Mouse (Mus musculus): Measurements from ENCODE around the gene Ptpn14. TPM values are rescaled to one million over a fixed set of nuclear protein-coding genes. Genes with fewer than 3 reads are reported as not detected.

Gene Ptpn14
- polyA plus RNA-seq, 1 experiment from 2014 or later: 11.0 TPM

DNA sequence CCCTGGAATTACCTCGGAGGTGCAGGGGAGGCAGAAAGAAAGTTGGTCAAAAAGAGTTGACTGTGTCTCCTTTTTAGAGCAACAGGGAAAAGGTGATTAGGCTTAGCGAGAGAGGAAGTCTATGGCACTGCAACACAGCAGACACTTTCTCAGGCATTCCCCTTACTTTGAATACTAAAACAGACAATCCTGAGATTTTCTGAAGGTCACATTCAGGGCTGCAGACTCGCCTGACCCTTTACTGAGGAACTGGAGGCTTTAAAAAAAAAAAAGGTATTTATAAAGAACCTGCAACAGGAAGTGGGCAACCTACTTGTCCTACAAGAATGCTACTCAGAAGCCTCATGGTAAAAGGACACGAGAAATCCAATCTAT lies 189.0 kb downstream of the Ptpn14 start:
- H3K4me1 ChIP-seq (ENCODE audit: control insufficient read depth in 2 of 2, insufficient read depth in 2 of 2, low read length in 2 of 2): peaks cover 31 to 81% of the 10 kb centered on the region in 2 experiments
- H3K27ac ChIP-seq (replicated peaks in 1 of 2; ENCODE audit: control insufficient read depth in 1 of 2, insufficient read depth in 1 of 2, low read depth in 2 of 2, low read length in 2 of 2): peak overlapping the region; percentile 56 to 78
- H3K36me3 ChIP-seq (ENCODE audit: control insufficient read depth, insufficient read depth, low read length): peaks cover 16% of the 10 kb centered on the region
- H3K4me2 ChIP-seq (ENCODE audit: low read length): peak overlapping the region; percentile 1
- no peak overlapping the region for H3K4me3 ChIP-seq (ENCODE audit: control insufficient read depth in 1 of 2, insufficient read depth in 1 of 2, low read depth in 1 of 2, low read length in 2 of 2)
- ATAC-seq (ENCODE audit: insufficient number of reproducible peaks, insufficient read depth, low FRiP score, low read depth): no peak
- H3K9ac ChIP-seq (ENCODE audit: low read length): peak overlapping the region; percentile 12
- H3K9me3 ChIP-seq (ENCODE audit: control insufficient read depth, low read length): no peaks in the 10 kb centered on the region
- no peaks in the 10 kb centered on the region for H3K27me3 ChIP-seq (ENCODE audit: control insufficient read depth, insufficient read depth, low read length)
- 42% methylated on average over 4 of the region's 4 CpGs for WGBS

DNA sequence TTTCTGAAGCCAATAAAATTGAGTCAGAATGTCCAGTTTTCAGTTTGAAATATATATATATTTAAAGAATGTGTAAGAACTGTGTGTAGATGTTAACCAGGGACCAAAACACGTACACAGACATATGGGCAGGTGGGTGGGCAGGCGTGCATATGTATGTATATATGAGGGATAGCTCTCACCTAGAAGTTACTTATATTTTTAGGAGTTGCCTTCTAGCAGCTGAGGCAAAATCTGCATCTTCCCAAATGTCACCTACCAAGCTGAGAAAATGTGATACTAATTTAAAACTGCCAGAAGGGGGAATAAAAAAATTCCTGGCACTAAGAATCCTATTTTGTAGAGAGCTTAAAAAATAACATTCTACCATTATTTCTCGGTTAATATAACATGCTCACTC lies 191.7 kb downstream of the Ptpn14 start:
- no peak for ATAC-seq (ENCODE audit: insufficient number of reproducible peaks, insufficient read depth, low FRiP score, low read depth)
- 84% methylated on average over 3 of the region's 3 CpGs for WGBS
- peaks cover 26 to 76% of the 10 kb centered on the region in 2 experiments for H3K4me1 ChIP-seq (ENCODE audit: control insufficient read depth in 2 of 2, insufficient read depth in 2 of 2, low read length in 2 of 2)

DNA sequence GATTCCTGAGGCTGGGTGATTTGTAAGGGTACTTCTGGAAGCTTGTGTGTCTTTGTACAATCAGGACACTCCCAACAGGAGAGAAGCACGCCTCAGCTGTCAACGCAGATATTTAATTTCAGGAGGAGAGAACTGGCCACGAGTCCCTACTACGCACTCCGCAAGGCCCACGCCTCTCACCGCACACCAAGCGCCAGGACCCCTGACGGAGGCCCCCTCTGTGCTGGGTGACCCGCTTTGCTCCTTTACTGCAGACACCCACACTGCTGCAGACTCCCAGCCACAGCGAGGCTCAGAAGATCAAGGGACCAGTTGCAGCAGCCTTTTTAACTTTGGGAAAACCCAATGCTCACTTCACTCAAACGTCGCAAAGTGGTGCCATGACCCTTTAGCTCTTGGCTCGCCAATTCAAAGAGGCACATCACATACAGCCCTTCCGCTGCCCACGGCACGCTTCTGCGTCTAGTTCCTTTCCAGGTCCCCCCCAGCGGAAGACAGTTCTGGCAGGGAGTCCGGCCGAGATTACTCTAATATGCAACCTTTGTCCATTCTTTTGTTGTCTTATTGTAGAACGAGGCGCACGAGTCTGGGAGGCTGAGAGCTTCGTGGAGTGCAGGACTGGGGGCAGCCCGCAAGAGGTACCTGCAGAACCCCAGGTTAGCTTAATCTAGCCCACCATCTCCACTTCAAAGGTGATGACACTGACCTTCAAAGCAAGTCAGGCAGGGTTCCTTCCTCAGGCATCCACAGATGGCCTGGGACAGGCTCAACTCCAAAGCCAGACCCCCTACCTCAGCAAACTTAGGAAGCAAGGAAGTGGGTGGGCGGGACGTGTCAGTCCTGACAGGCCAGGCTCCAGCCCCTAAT lies 192.9 kb downstream of the Ptpn14 start:
- Histone ChIP-seq H3K9ac (ENCODE audit: low read length) (peak overlapping the region; percentile 92), H3K9me3 (ENCODE audit: control insufficient read depth, low read length) (no peaks in the 10 kb centered on the region), H3K4me2 (ENCODE audit: low read length) (peak overlapping the region; percentile 80), H3K4me3 (ENCODE audit: control insufficient read depth in 1 of 2, insufficient read depth in 1 of 2, low read depth in 1 of 2, low read length in 2 of 2) (peak overlapping the region; percentile 75 to 76), H3K27me3 (ENCODE audit: control insufficient read depth, insufficient read depth, low read length) (no peaks in the 10 kb centered on the region), H3K27ac (replicated peaks in 1 of 2; ENCODE audit: control insufficient read depth in 1 of 2, insufficient read depth in 1 of 2, low read depth in 2 of 2, low read length in 2 of 2) (peak overlapping the region; percentile 80 to 99), H3K4me1 (ENCODE audit: control insufficient read depth in 2 of 2, insufficient read depth in 2 of 2, low read length in 2 of 2) (peaks cover 34 to 76% of the 10 kb centered on the region in 2 experiments), H3K36me3 (ENCODE audit: control insufficient read depth, insufficient read depth, low read length) (no peaks in the 10 kb centered on the region)
- WGBS: 19% methylated on average over 28 of the region's 28 CpGs
- ATAC-seq (ENCODE audit: insufficient number of reproducible peaks, insufficient read depth, low FRiP score, low read depth): no peak

More for the DNA sequence above, 191.7 kb downstream of the Ptpn14 start:
- no peak overlapping the region for H3K27ac ChIP-seq (replicated peaks in 1 of 2; ENCODE audit: control insufficient read depth in 1 of 2, insufficient read depth in 1 of 2, low read depth in 2 of 2, low read length in 2 of 2)
- no peaks in the 10 kb centered on the region for H3K27me3 ChIP-seq (ENCODE audit: control insufficient read depth, insufficient read depth, low read length)
- H3K9me3 ChIP-seq (ENCODE audit: control insufficient read depth, low read length): no peaks in the 10 kb centered on the region
- peak overlapping the region; percentile 80 for H3K4me2 ChIP-seq (ENCODE audit: low read length)
- H3K4me3 ChIP-seq (ENCODE audit: control insufficient read depth in 1 of 2, insufficient read depth in 1 of 2, low read depth in 1 of 2, low read length in 2 of 2): no peak overlapping the region
- H3K9ac ChIP-seq (ENCODE audit: low read length): peak overlapping the region; percentile 92
- H3K36me3 ChIP-seq (ENCODE audit: control insufficient read depth, insufficient read depth, low read length): 0 out of 2 replicates have a peak, but pooled peaks cover 3% of the 10 kb centered on the region

DNA sequence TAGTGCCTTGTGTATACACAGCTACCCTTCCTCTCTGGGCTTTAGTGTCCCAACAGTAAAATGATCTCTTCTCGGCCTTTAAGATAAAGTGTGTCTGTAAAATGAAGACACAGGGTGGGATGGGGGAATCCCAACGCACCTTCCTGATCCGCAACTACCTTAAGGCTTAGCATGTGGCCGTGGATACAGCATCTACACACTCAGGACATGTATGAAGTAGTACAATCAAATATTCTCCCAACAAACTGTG lies 193.4 kb downstream of the Ptpn14 start:
- WGBS: 2% methylated on average over 4 of the region's 4 CpGs
- Histone ChIP-seq H3K27ac (replicated peaks in 1 of 2; ENCODE audit: control insufficient read depth in 1 of 2, insufficient read depth in 1 of 2, low read depth in 2 of 2, low read length in 2 of 2) (peak overlapping the region; percentile 80 to 99), H3K4me2 (ENCODE audit: low read length) (peak overlapping the region; percentile 80), H3K9me3 (ENCODE audit: control insufficient read depth, low read length) (no peaks in the 10 kb centered on the region), H3K4me1 (ENCODE audit: control insufficient read depth in 2 of 2, insufficient read depth in 2 of 2, low read length in 2 of 2) (peaks cover 36 to 78% of the 10 kb centered on the region in 2 experiments), H3K4me3 (ENCODE audit: control insufficient read depth in 1 of 2, insufficient read depth in 1 of 2, low read depth in 1 of 2, low read length in 2 of 2) (peak overlapping the region; percentile 75 to 76), H3K27me3 (ENCODE audit: control insufficient read depth, insufficient read depth, low read length) (no peaks in the 10 kb centered on the region), H3K9ac (ENCODE audit: low read length) (peak overlapping the region; percentile 92), H3K36me3 (ENCODE audit: control insufficient read depth, insufficient read depth, low read length) (no peaks in the 10 kb centered on the region)
- no peak for ATAC-seq (ENCODE audit: insufficient number of reproducible peaks, insufficient read depth, low FRiP score, low read depth)

DNA sequence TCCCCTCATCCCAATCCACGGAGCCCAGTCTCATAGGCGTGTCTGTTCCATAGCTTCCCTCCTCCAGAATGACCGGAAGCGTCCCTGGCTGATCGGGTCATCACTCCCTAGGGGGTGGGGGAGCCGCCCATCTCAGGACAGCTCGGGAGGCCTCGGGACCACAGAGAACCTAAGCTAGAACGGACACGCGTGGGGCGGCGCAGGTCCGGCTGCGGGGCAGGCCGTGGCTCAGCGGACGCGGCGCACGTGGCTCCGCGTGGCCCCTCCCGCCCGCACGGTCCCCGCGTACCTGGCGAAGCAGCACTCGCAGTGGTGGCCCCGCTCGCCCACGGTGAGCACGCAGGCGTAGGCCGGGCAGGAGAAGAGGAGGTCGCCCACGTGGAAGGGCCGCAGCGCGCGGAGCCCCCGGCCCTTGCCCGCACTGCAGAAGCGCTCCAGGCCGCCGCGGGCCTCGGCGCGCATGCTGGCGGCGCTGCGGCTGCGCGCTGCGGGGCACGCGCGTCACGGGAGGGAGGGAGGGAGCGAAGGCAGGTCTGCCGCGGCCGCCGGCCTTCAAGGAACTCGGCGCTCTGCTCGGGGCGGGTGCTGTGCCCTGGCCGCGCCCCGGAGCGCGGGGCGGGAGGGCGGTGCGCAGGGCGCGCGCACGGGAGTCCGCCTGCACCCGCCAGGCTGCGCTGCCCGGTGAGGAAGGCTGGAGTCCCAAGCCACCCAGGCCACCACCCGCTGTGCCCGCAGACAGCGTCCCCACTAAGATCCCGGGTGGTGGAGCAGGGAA lies 193.9 kb downstream of the Ptpn14 start, which contains the start of gene Smyd2:
Smyd2 (minus strand) TSS at position 546 of the 775 bp plus-strand sequence.
- under 1% methylated on average over 81 of the region's 90 CpGs for WGBS
- Histone ChIP-seq H3K9me3 (ENCODE audit: control insufficient read depth, low read length) (no peaks in the 10 kb centered on the region), H3K27me3 (ENCODE audit: control insufficient read depth, insufficient read depth, low read length) (no peaks in the 10 kb centered on the region), H3K4me1 (ENCODE audit: control insufficient read depth in 2 of 2, insufficient read depth in 2 of 2, low read length in 2 of 2) (peaks cover 30 to 78% of the 10 kb centered on the region in 2 experiments), H3K4me2 (ENCODE audit: low read length) (peak within 1 kb of the TSS; percentile 80), H3K27ac (replicated peaks in 1 of 2; ENCODE audit: control insufficient read depth in 1 of 2, insufficient read depth in 1 of 2, low read depth in 2 of 2, low read length in 2 of 2) (peak within 1 kb of the TSS; percentile 99), H3K4me3 (ENCODE audit: control insufficient read depth in 1 of 2, insufficient read depth in 1 of 2, low read depth in 1 of 2, low read length in 2 of 2) (peak within 1 kb of the TSS; percentile 75 to 76), H3K36me3 (ENCODE audit: control insufficient read depth, insufficient read depth, low read length) (no peaks in the 10 kb centered on the region), H3K9ac (ENCODE audit: low read length) (peak within 1 kb of the TSS; percentile 92)
- peak; percentile 85 for ATAC-seq (ENCODE audit: insufficient number of reproducible peaks, insufficient read depth, low FRiP score, low read depth)

DNA sequence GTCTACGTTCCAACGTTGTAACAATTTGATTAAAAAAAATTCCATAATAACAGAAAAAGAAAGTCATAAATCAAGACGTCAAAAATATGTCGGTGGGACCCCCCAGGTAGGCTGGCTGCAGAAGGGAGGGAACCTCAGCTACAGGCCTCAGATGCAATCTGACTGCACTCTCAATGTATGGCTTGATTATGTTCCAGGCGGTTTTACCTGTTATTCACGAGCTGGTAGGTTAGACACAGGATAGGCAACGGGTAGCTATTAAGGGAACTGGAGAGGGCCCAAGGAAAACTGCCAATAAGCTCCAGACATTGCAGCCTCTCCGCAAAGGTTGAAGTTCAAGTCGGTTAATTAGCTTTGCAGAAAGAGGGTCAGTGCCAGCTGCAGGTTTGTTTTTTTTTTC lies 194.7 kb downstream of the Ptpn14 start:
- peak overlapping the region; percentile 75 to 76 for H3K4me3 ChIP-seq (ENCODE audit: control insufficient read depth in 1 of 2, insufficient read depth in 1 of 2, low read depth in 1 of 2, low read length in 2 of 2)
- no peak for ATAC-seq (ENCODE audit: insufficient number of reproducible peaks, insufficient read depth, low FRiP score, low read depth)
- H3K4me2 ChIP-seq (ENCODE audit: low read length): peak overlapping the region; percentile 80
- peaks cover 30 to 74% of the 10 kb centered on the region in 2 experiments for H3K4me1 ChIP-seq (ENCODE audit: control insufficient read depth in 2 of 2, insufficient read depth in 2 of 2, low read length in 2 of 2)
- no peaks in the 10 kb centered on the region for H3K9me3 ChIP-seq (ENCODE audit: control insufficient read depth, low read length)
- H3K27ac ChIP-seq (replicated peaks in 1 of 2; ENCODE audit: control insufficient read depth in 1 of 2, insufficient read depth in 1 of 2, low read depth in 2 of 2, low read length in 2 of 2): peak overlapping the region; percentile 80 to 99
- peak overlapping the region; percentile 92 for H3K9ac ChIP-seq (ENCODE audit: low read length)
- 20% methylated on average over 9 of the region's 9 CpGs for WGBS
- no peaks in the 10 kb centered on the region for H3K36me3 ChIP-seq (ENCODE audit: control insufficient read depth, insufficient read depth, low read length)
- H3K27me3 ChIP-seq (ENCODE audit: control insufficient read depth, insufficient read depth, low read length): no peaks in the 10 kb centered on the region

DNA sequence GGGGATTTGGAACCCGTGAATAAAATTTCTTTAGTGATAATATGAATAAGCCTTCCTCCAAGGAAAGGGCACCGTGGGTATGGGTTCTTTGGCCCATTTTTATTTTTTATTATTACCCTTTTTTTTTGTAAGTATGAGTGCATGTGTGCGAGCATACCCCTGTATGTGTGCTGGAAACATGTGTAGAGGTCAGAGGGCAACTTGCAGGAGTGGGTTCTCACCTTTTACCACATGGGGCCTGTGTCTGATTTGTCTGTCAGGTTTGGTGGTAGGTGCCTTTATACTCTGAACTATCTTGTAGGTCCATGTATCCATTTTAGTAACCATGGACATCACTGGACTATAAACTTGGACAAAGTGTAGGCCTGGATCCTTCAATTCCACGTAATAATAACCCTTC lies 195.1 kb downstream of the Ptpn14 start:
- H3K4me1 ChIP-seq (ENCODE audit: control insufficient read depth in 2 of 2, insufficient read depth in 2 of 2, low read length in 2 of 2): peaks cover 30 to 70% of the 10 kb centered on the region in 2 experiments
- H3K9ac ChIP-seq (ENCODE audit: low read length): peak overlapping the region; percentile 92
- 84% methylated on average over 4 of the region's 4 CpGs for WGBS
- H3K27ac ChIP-seq (replicated peaks in 1 of 2; ENCODE audit: control insufficient read depth in 1 of 2, insufficient read depth in 1 of 2, low read depth in 2 of 2, low read length in 2 of 2): peak overlapping the region; percentile 99
- H3K36me3 ChIP-seq (ENCODE audit: control insufficient read depth, insufficient read depth, low read length): no peaks in the 10 kb centered on the region
- peak overlapping the region; percentile 80 for H3K4me2 ChIP-seq (ENCODE audit: low read length)
- ATAC-seq (ENCODE audit: insufficient number of reproducible peaks, insufficient read depth, low FRiP score, low read depth): no peak
- no peaks in the 10 kb centered on the region for H3K9me3 ChIP-seq (ENCODE audit: control insufficient read depth, low read length)
- H3K27me3 ChIP-seq (ENCODE audit: control insufficient read depth, insufficient read depth, low read length): no peaks in the 10 kb centered on the region
- H3K4me3 ChIP-seq (ENCODE audit: control insufficient read depth in 1 of 2, insufficient read depth in 1 of 2, low read depth in 1 of 2, low read length in 2 of 2): no peak overlapping the region

All from heart, embryonic 14.5 days (tissue).